In genomic region chr14:32381066-32381465, GRCm38 (mm10) we compare ENCODE assay signal across 13 mouse cellular contexts. TPM values are rescaled to one million over a fixed set of nuclear protein-coding genes. Genes with fewer than 3 reads are reported as not detected.
DNase-seq lines count a peak whose midpoint lies in the region; ATAC-seq lines count a peak whose summit lies in the region.
"Had no signal": no experiment of that assay in that cellular context is flagged by ENCODE, and none has a peak within 500 bp of the region (broad histone marks: within the 10 kb centered on the region; RNA-seq: fewer than 3 reads in every experiment).

No protein-coding gene starts in this region.

- H3K4me3 ChIP-seq in heart, embryonic 14.5 days (ENCODE audit: control insufficient read depth in 1 of 2, insufficient read depth in 1 of 2, low read depth in 1 of 2, low read length in 2 of 2): no peak overlapping the region; a peak in 1 of 4 replicates
- H3K4me3 ChIP-seq in heart, embryonic 11.5 days (ENCODE audit: low read depth, low read length): no peak overlapping the region
- H3K4me3 ChIP-seq in neural tube, embryonic 15.5 days (replicated peaks): no peak overlapping the region
- H3K4me3 ChIP-seq: megakaryocyte, embryonic 14.5 days had no signal

- 0 out of 2 replicates have a peak overlapping the region, but pooled peaks have one; percentile 8 for H3K9ac ChIP-seq in heart, embryonic 14.5 days (ENCODE audit: low read length)
- H3K9ac ChIP-seq in heart, embryonic 11.5 days (ENCODE audit: low read depth, low read length): no peak overlapping the region
- no peak overlapping the region for H3K9ac ChIP-seq in neural tube, embryonic 15.5 days (replicated peaks)

- H3K9me3 ChIP-seq in heart, embryonic 14.5 days (ENCODE audit: control insufficient read depth, low read length): no peaks in the 10 kb centered on the region
- H3K9me3 ChIP-seq in heart, embryonic 11.5 days (replicated peaks; ENCODE audit: control insufficient read depth, low read length): no peaks in the 10 kb centered on the region
- H3K9me3 ChIP-seq in neural tube, embryonic 15.5 days (replicated peaks): no peaks in the 10 kb centered on the region
- H3K9me3 ChIP-seq: megakaryocyte, embryonic 14.5 days had no signal

- H3K4me1 ChIP-seq in heart, embryonic 14.5 days (ENCODE audit: control insufficient read depth in 2 of 2, insufficient read depth in 2 of 2, low read length in 2 of 2): peaks cover 8 to 16% of the 10 kb centered on the region in 2 experiments; a peak in 3 of 4 replicates
- peaks cover 9% of the 10 kb centered on the region; the same call in 1 of the 2 replicates for H3K4me1 ChIP-seq in heart, embryonic 11.5 days (ENCODE audit: control insufficient read depth, insufficient read depth, low read length)
- H3K4me1 ChIP-seq in neural tube, embryonic 15.5 days: peaks cover 23% of the 10 kb centered on the region

- peaks cover 17% of the 10 kb centered on the region for H3K27me3 ChIP-seq in heart, embryonic 14.5 days (ENCODE audit: control insufficient read depth, insufficient read depth, low read length)
- peaks cover 28% of the 10 kb centered on the region for H3K27me3 ChIP-seq in heart, embryonic 11.5 days (ENCODE audit: control insufficient read depth, insufficient read depth, low read length)
- H3K27me3 ChIP-seq in neural tube, embryonic 15.5 days (replicated peaks): peaks cover 45% of the 10 kb centered on the region

- H3K27ac ChIP-seq in heart, embryonic 14.5 days (replicated peaks in 1 of 2; ENCODE audit: control insufficient read depth in 1 of 2, insufficient read depth in 1 of 2, low read depth in 2 of 2, low read length in 2 of 2): no peak overlapping the region
- no peak overlapping the region for H3K27ac ChIP-seq in heart, embryonic 11.5 days (ENCODE audit: low read depth, low read length)
- H3K27ac ChIP-seq in neural tube, embryonic 15.5 days (replicated peaks): no peak overlapping the region

- DNase-seq in retina, postnatal 1 day: peak; percentile 25
- DNase-seq in retina, embryonic 14.5 days (ENCODE audit: low spot score): no peak
- peak; percentile 16 for DNase-seq in embryo, embryonic 10.5 days (ENCODE audit: low spot score)
- no peak for DNase-seq in adrenal gland, adult (ENCODE audit: inconsistent age in 2 of 2, low spot score in 1 of 2)
- DNase-seq: kidney, adult 18-20 months; lung, adult 2 months had no signal

- 17% methylated on average over 7 of the region's 7 CpGs for WGBS in heart, embryonic 14.5 days
- WGBS in heart, embryonic 11.5 days (ENCODE audit: insufficient replicate concordance): 18% methylated on average over 7 of the region's 7 CpGs
- WGBS in neural tube, embryonic 15.5 days: 12% methylated on average over 7 of the region's 7 CpGs

- H3K36me3 ChIP-seq in heart, embryonic 14.5 days (ENCODE audit: control insufficient read depth, insufficient read depth, low read length): no peaks in the 10 kb centered on the region
- no peaks in the 10 kb centered on the region for H3K36me3 ChIP-seq in heart, embryonic 11.5 days (ENCODE audit: control insufficient read depth, insufficient read depth, low read length)
- H3K36me3 ChIP-seq in neural tube, embryonic 15.5 days: no peaks in the 10 kb centered on the region

- no peak for ATAC-seq in heart, embryonic 14.5 days (ENCODE audit: insufficient number of reproducible peaks, insufficient read depth, low FRiP score, low read depth)
- ATAC-seq in heart, embryonic 11.5 days (replicated peaks; ENCODE audit: insufficient number of reproducible peaks, low FRiP score, low TSS enrichment): no peak
- no peak for ATAC-seq in neural tube, embryonic 15.5 days (ENCODE audit: low FRiP score)
- ATAC-seq in activated CD4-positive, CD25-positive, alpha-beta regulatory T cell, adult 4 months: no peak

- peak overlapping the region; percentile 49 for H3K4me2 ChIP-seq in heart, embryonic 14.5 days (ENCODE audit: low read length)
- H3K4me2 ChIP-seq in heart, embryonic 11.5 days: no peak overlapping the region; the same call in 1 of the 2 replicates
- peak overlapping the region; percentile 20 for H3K4me2 ChIP-seq in neural tube, embryonic 15.5 days

RNA-seq across cellular contexts. Expression of gene 1700024G13Rik, which starts 7.1 kb away (rescaled TPM):
- not detected in 2 replicates for polyA plus RNA-seq in heart, embryonic 14.5 days (2014; fragmentation: Nextera tagmentation; extraction: Ambion mirVana)
- polyA plus RNA-seq in heart, embryonic 11.5 days (2014; fragmentation: Nextera tagmentation; extraction: Ambion mirVana): not detected in 2 replicates
- 0.29 TPM in 1 of 2 replicates, not detected in the other for polyA plus RNA-seq in neural tube, embryonic 15.5 days (2015; fragmentation: Nextera tagmentation; extraction: Ambion mirVana)
- not detected for polyA plus RNA-seq in activated CD4-positive, CD25-positive, alpha-beta regulatory T cell, adult 4 months (2017; shearing (Covaris generic))
- polyA plus RNA-seq: large intestine, adult 2 months; small intestine, adult 2 months had no signal

RNA-seq across cellular contexts. Expression of gene Ogdhl, which starts 59.2 kb away (rescaled TPM):
- 12.5 and 13.1 TPM in 2 replicates for polyA plus RNA-seq in heart, embryonic 14.5 days (2014; fragmentation: Nextera tagmentation; extraction: Ambion mirVana)
- 15.2 and 20.7 TPM in 2 replicates for polyA plus RNA-seq in heart, embryonic 11.5 days (2014; fragmentation: Nextera tagmentation; extraction: Ambion mirVana)
- polyA plus RNA-seq in neural tube, embryonic 15.5 days (2015; fragmentation: Nextera tagmentation; extraction: Ambion mirVana): 19.1 and 21.7 TPM in 2 replicates
- under 1 TPM in 1 of 2 experiments, not detected in 1; 0.09 TPM for polyA plus RNA-seq in activated CD4-positive, CD25-positive, alpha-beta regulatory T cell, adult 4 months (2017; shearing (Covaris generic))

Comparison
In these comparisons a context has a peak if more than half of its experiments do, and no peak if none do; other contexts are left out.
1. DNase-seq: peak in retina, postnatal 1 day (single experiment) and embryo, embryonic 10.5 days (single experiment); none in retina, embryonic 14.5 days (single experiment) and adrenal gland, adult (0 of 2).
2. RNA of gene Ogdhl, which starts 59.2 kb away (polyA plus RNA-seq): 19.1 to 21.7 TPM in neural tube, embryonic 15.5 days, 15.2 to 20.7 TPM in heart, embryonic 11.5 days and 12.5 to 13.1 TPM in heart, embryonic 14.5 days; 0.09 TPM in activated CD4-positive, CD25-positive, alpha-beta regulatory T cell, adult 4 months; every median in the first group is over 10 times any median in the second.